Mouse (Mus musculus) embryonic stem cell, embryonic (primary cell): Measurements from ENCODE around the gene Blvra.

Source experiments
- CTCF ChIA-PET, 4 experiments: fragments of 300-600 bp in 2 of 4; fragments of 350-600 bp in 2 of 4; sonication (Branson Sonifier 250); formaldehyde crosslinking; loops; one replicate each; lab custom pipeline; 2022; ENCODE audit warnings: inconsistent platforms in 2 of 4; lab: Charles Lee
- POLR2A ChIA-PET, 4 experiments: fragments of 300-600 bp in 2 of 4; fragments of 350-600 bp in 2 of 4; sonication (Branson Sonifier 250); formaldehyde crosslinking; loops; one replicate each; lab custom pipeline; 2022; ENCODE audit warnings: antibody characterized with exemption in 4 of 4, inconsistent platforms in 1 of 4; lab: Charles Lee

Gene Blvra

GRCm38 (mm10) chr2:127121591-127122235, 51.2 kb downstream of the Blvra start:
- CTCF ChIA-PET: interaction anchor here in 1 of 4 experiments (0.6 to 1.2 kb wide), 3 partner anchors 10 to 14 kb away, joined by 3 to 6 read pairs (median 3); no protein-coding TSS in a partner anchor
- POLR2A ChIA-PET: interaction anchor here in 2 of 4 experiments (0.6 to 3.9 kb wide), 3 partner anchors 12 to 61 kb away, joined by 3 to 16 read pairs (median 10); partner anchors contain the start of gene Ncaph (in 2 of the 2)

DNA sequence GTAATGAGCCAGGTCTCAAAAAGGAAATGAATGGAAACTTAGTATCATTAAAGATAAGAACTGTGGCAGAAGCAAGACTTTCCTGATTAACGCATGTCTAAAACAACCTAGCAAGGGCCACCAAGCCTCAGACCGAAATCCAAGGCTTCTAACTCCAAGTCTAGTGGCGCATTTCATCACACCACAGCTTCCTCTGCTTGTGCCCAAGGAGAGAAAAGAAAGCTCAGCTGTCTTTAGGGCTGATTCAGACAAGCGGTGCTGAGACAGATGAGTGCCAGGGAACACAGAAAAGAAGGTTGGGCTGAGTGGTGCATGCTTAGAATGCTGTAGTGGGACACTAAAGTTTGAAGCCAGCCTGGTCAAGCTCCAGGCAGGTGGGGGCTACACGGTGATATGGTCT, 58.5 kb downstream of the Blvra start:
- ChIA-PET CTCF (interaction anchor here in 1 of 4 experiments (0.6 kb wide), 1 partner anchor 22 kb away, joined by 3 read pairs; no protein-coding TSS in a partner anchor), POLR2A (interaction anchor here in 3 of 4 experiments (0.5 to 6.6 kb wide), 8 partner anchors 12 to 123 kb away, joined by 3 to 70 read pairs (median 6); partner anchors contain the start of genes Itpripl1 (in 2 of the 3) and Blvra (in 1 of the 3))

DNA sequence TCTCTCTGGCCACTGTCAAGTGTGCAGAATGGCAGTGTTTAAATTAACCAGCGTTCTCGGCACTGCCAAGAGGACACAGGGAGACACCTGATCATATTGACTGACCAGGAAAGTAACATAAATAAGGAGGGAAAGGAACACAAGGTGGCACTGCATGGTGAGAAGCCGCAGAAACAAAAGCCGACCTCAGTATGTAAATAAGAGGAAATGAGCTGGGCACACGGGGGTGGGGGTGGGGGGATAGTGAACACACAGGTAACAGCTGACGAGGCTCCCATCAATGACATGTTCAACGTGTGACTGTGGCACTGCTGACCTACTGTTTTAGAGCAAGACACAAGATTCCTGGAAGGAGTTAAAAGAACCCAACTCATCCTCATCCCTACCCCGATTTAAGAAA, 60.9 kb downstream of the Blvra start:
- ChIA-PET POLR2A (interaction anchor here in 3 of 4 experiments (0.6 to 6.6 kb wide), 9 partner anchors 8 to 1556 kb away, joined by 3 to 70 read pairs (median 3); partner anchors contain the start of genes Blvra (in 1 of the 3) and Itpripl1 (in 1 of the 3)), CTCF (interaction anchor here in 2 of 4 experiments (0.6 to 0.7 kb wide), 3 partner anchors 9 to 141 kb away, joined by 3 to 11 read pairs (median 8); no protein-coding TSS in a partner anchor)

- CTCF ChIA-PET: no interaction called here
- POLR2A ChIA-PET: interaction anchor here (0.6 to 6.6 kb wide), 45 partner anchors 8 to 426 kb away, joined by 3 to 70 read pairs (median 3); partner anchors contain the start of genes Blvra (in 3 of the 4), Itpripl1 (in 3 of the 4), Ciao1 (in 1 of the 4) and Dusp2 (in 1 of the 4)
Observed at GRCm38 (mm10) chr2:127133621-127134461, 63.4 kb downstream of the Blvra start, which contains the start of gene Ncaph. Ncaph (minus strand) TSS chr2:127133954.

- ChIA-PET CTCF (interaction anchor here in 1 of 4 experiments (0.7 kb wide), 3 partner anchors 8 to 100 kb away, joined by 4 to 6 read pairs (median 6); no protein-coding TSS in a partner anchor), POLR2A (interaction anchor here in 3 of 4 experiments (0.5 to 6.6 kb wide), 12 partner anchors 7 to 135 kb away, joined by 3 to 70 read pairs (median 4); partner anchors contain the start of genes Itpripl1 (in 2 of the 3), 1810024B03Rik (in 1 of the 3), Blvra (in 1 of the 3) and Snrnp200 (in 1 of the 3))
Observed at GRCm38 (mm10) chr2:127135255-127135654, 64.8 kb downstream of the Blvra start.

- CTCF ChIA-PET: interaction anchor here in 1 of 4 experiments (0.6 kb wide), 1 partner anchor 530 kb away, joined by 3 read pairs; no protein-coding TSS in a partner anchor
- POLR2A ChIA-PET: interaction anchor here in 3 of 4 experiments (0.6 to 1.8 kb wide), 12 partner anchors 10 to 451 kb away, joined by 3 to 8 read pairs (median 4); partner anchors contain the start of genes Blvra (in 1 of the 3), Ciao1 (in 1 of the 3) and Tmem127 (in 1 of the 3)
Observed at GRCm38 (mm10) chr2:127136979-127137378, 66.5 kb downstream of the Blvra start.

DNA sequence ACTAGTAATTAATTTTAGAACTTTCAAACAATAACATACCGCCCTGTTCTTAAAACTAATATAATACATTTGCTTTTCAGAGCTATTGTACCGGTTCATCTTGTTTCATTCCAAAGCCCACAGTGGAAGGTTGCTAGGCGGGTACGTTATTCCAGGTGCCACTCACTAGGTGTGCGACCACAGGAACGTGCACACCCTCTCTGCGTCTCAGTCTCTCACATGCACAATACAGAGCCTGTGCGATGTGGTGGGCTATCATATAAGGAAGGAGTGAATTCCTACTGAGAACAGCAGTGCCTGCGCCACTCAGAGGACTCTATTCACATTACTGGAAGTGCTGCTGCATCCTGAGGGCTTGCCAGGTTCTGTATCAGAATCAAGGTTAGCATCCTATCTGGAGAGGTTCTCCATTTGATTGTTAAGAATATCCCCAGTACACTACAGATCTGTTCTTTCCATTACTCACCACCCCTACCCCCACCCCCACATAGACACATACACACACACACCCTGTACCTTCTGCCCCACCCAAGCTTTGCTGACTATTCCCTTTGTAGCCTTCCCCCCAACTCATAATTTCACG, 67.5 kb downstream of the Blvra start:
- ChIA-PET POLR2A (interaction anchor here in 2 of 4 experiments (1.0 to 2.6 kb wide), 4 partner anchors 11 to 110 kb away, joined by 3 to 9 read pairs (median 6); partner anchors contain the start of genes Blvra (in 1 of the 2), Ciao1 (in 1 of the 2) and Tmem127 (in 1 of the 2)), CTCF (interaction anchor here in 3 of 4 experiments (0.6 kb wide), 4 partner anchors 35 to 1224 kb away, joined by 3 to 4 read pairs (median 3); no protein-coding TSS in a partner anchor)

GRCm38 (mm10) chr2:127138449-127138848, 68.0 kb downstream of the Blvra start:
- CTCF ChIA-PET: interaction anchor here in 2 of 4 experiments (0.6 kb wide), 2 partner anchors 34 to 54 kb away, joined by 3 read pairs; no protein-coding TSS in a partner anchor
- POLR2A ChIA-PET: interaction anchor here in 1 of 4 experiments (2.6 kb wide), 1 partner anchor 68 kb away, joined by 9 read pairs; the partner anchor contains the start of gene Blvra

- ChIA-PET POLR2A (interaction anchor here in 1 of 4 experiments (0.8 to 2.6 kb wide), 2 partner anchors 58 to 69 kb away, joined by 4 to 9 read pairs; partner anchors contain the start of gene Blvra), CTCF (interaction anchor here in 1 of 4 experiments (1.1 kb wide), 1 partner anchor 9 kb away, joined by 3 read pairs; no protein-coding TSS in a partner anchor)
Observed at GRCm38 (mm10) chr2:127139094-127139493, 68.6 kb downstream of the Blvra start.

DNA sequence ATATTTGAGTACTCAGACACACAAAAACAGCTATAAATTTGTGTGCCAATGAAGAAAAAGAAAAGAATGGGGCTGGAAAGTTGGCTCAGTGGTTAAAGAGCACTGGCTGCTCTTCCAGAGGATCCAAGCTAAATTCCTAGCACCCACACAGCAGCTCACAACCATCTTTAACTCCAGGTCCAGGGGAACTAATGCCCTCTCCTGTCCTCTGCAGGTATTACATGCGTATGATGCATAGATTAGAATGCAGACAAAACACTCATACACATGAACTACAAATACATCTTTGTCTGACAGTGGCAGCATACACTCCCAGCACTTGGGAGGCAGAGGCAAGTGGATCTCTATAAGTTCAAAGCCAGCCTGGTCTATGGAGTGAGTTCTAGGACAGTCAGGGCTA, 69.1 kb downstream of the Blvra start:
- CTCF ChIA-PET: interaction anchor here in 3 of 4 experiments (0.6 to 1.1 kb wide), 5 partner anchors 8 to 149 kb away, joined by 3 to 5 read pairs (median 3); no protein-coding TSS in a partner anchor
- POLR2A ChIA-PET: interaction anchor here in 3 of 4 experiments (0.7 to 2.6 kb wide), 6 partner anchors 59 to 200 kb away, joined by 3 to 9 read pairs (median 4); partner anchors contain the start of genes Stard7 (in 2 of the 3) and Blvra (in 1 of the 3)

DNA sequence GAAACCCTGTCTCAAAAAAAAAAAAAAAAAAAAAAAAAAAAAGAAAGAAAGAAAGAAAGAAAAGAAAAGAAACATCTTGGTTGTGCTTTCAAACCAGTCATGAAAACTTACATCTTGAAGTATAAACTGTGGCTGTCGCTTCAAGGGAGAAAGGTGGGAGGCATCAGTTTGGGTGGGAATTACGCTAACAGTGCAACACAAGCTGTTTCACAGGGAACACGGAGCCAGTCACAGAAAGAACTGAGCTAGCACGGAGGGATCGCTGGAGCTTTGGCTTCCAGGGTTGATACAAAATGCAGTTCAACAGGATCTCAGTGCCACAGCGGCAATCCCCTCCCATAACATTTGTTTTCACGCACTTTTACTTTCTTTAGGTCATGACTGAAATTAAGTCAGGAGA, 69.5 kb downstream of the Blvra start:
- CTCF ChIA-PET: interaction anchor here in 3 of 4 experiments (0.6 to 1.1 kb wide), 5 partner anchors 8 to 148 kb away, joined by 3 to 5 read pairs (median 3); no protein-coding TSS in a partner anchor

DNA sequence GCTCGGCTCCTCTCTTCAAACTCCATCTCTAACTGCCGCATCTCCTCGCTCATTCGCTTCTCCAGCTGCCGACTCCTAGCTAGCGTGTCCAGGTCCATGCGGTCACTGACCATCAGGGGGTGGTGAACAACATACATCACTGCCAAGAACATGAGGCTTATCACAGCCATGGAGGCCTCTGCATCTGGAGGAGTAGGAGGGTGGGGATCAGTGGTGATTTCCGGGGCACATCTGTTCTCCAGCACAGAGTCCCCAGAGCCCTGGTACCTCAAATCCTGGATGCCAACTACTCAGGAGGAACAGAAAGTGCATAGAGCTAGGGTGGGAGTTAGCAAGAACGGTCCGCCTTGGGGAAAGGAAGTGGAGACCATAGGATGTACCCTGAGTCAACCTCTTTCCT, 71.6 kb downstream of the Blvra start:
- ChIA-PET CTCF (no interaction called here), POLR2A (interaction anchor here in 3 of 4 experiments (0.9 to 5.6 kb wide), 9 partner anchors 9 to 72 kb away, joined by 3 to 70 read pairs (median 4); partner anchors contain the start of genes Ncaph (in 3 of the 3) and Blvra (in 1 of the 3))

More for the DNA sequence above, 69.5 kb downstream of the Blvra start:
- POLR2A ChIA-PET: interaction anchor here in 3 of 4 experiments (0.7 to 5.6 kb wide), 7 partner anchors 8 to 199 kb away, joined by 3 to 70 read pairs (median 4); partner anchors contain the start of genes Stard7 (in 2 of the 3) and Ncaph (in 1 of the 3)

DNA sequence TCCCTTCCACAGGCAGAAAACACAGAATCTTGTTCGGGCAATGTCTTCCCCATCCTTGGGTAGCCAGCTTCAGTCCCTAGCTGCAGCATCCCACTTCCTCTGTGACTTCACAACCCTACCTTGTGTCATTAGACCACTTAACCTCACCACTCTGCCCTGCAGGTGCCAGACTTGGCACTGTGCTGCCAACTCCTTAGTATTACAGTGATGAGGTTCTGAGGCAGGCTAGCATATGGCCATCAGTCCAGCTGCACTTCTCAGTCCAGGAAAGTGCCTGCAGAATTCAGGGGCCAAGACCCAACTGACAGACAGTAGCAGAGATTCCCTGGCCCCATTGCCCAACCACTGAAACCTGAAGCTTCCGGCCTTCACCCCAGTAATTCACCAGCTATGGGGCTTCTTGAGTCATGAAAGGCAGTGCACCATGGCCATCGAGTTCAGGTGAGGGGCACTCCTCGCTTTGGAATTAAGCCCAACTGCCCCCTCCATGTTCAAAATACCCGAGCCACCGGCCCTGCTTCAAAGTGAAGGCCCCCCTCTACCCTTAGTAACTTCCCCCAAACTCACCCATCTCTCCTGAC, 72.2 kb downstream of the Blvra start:
- POLR2A ChIA-PET: interaction anchor here (0.9 to 5.6 kb wide), 9 partner anchors 9 to 81 kb away, joined by 3 to 70 read pairs (median 4); partner anchors contain the start of gene Ncaph (in 4 of the 4)
- CTCF ChIA-PET: no interaction called here

- POLR2A ChIA-PET: interaction anchor here in 3 of 4 experiments (0.8 to 5.6 kb wide), 9 partner anchors 9 to 81 kb away, joined by 3 to 70 read pairs (median 5); partner anchors contain the start of gene Ncaph (in 3 of the 3)
- CTCF ChIA-PET: no interaction called here
Observed at GRCm38 (mm10) chr2:127143158-127144063, 72.9 kb downstream of the Blvra start, which contains the start of gene Itpripl1. Itpripl1 (minus strand) TSS chr2:127143442.

DNA sequence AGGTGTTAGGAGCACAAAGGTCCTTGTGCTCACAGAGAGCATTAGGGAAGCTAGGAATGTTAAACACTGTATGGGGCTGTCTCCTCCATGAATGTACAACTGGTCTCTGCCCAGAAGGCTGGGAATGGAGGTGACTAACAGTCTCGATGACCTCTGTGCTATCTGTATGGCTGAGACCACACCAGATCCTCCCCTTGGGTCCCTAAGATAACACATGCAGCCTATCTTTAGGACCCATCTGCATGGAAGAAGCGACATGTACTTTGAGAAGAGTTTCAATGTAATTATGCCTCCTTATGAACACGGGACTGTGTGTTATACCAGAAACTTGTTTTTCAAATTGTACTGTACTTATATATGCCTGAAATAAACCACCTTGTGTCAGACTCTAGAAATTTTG, 75.2 kb downstream of the Blvra start:
- ChIA-PET POLR2A (no interaction called here), CTCF (no interaction called here)
